Mouse (Mus musculus) limb, embryonic 14.5 days (tissue): ENCODE measurements around the gene Dnase2b. TPM values are rescaled to one million over a fixed set of nuclear protein-coding genes. Genes with fewer than 3 reads are reported as not detected.

Experiments
- ATAC-seq: fragments of 200-750 bp; cut with Nextera tagmentation; 2 replicates; pipeline ENCODE4 v1.8.0; 2017; ENCODE audit warnings: low read depth, moderate number of reproducible peaks, moderate TSS enrichment; ENCODE audit not compliant: low FRiP score
- DNase-seq: peaks from one replicate; pipeline ENCODE4 v3.0.0-alpha.2; 2015; ENCODE audit warnings: low spot score
- H3K27ac ChIP-seq: fragments of 300-500 bp; sonication (generic); replicated peaks from 2 replicates; pipeline ENCODE4 v1.5.1; 2014; ENCODE audit warnings: low read depth, mild to moderate bottlenecking, low read length, moderate library complexity, mixed read lengths
- H3K27me3 ChIP-seq: fragments of 300-500 bp; sonication (generic); 2 replicates; pipeline ENCODE4 v1.6.1; 2014; ENCODE audit warnings: low read length, mixed read lengths; ENCODE audit not compliant: control insufficient read depth, insufficient read depth
- H3K36me3 ChIP-seq: fragments of 300-500 bp; sonication (generic); 2 replicates; pipeline ENCODE4 v1.6.1; 2014; ENCODE audit warnings: mild to moderate bottlenecking, low read length, moderate library complexity, mixed read lengths; ENCODE audit not compliant: control insufficient read depth, insufficient read depth
- H3K4me1 ChIP-seq: fragments of 300-500 bp; sonication (generic); 2 replicates; pipeline ENCODE4 v1.6.1; 2014; ENCODE audit warnings: antibody characterized with exemption, low read length, mixed read lengths; ENCODE audit not compliant: control insufficient read depth, insufficient read depth
- H3K4me2 ChIP-seq: fragments of 300-500 bp; sonication (generic); replicated peaks from 2 replicates; pipeline ENCODE4 v1.6.1; 2014; ENCODE audit warnings: low read depth, mild to moderate bottlenecking, low read length, moderate library complexity; ENCODE audit not compliant: severe bottlenecking
- H3K4me3 ChIP-seq: fragments of 300-500 bp; sonication (generic); replicated peaks from 2 replicates; pipeline ENCODE4 v1.5.1; 2014; ENCODE audit warnings: low read length
- H3K9ac ChIP-seq: fragments of 300-500 bp; sonication (generic); 2 replicates; pipeline ENCODE4 v1.6.1; 2014; ENCODE audit warnings: mild to moderate bottlenecking, low read depth, low read length, moderate library complexity; ENCODE audit not compliant: severe bottlenecking
- H3K9me3 ChIP-seq: fragments of 300-500 bp; sonication (generic); 2 replicates; pipeline ENCODE4 v1.6.1; 2016; ENCODE audit warnings: low read length; ENCODE audit not compliant: control insufficient read depth
- POLR2A ChIP-seq: fragments of 200-500 bp; IDR thresholded peaks from 2 replicates; pipeline ENCODE4 v1.8.0; 2012; ENCODE audit warnings: inconsistent platforms, mild to moderate bottlenecking, moderate library complexity, borderline replicate concordance; ENCODE audit not compliant: insufficient read depth, insufficient read length; ENCODE audit errors: extremely low read depth
- WGBS: fragments of 180-500 bp; shearing (Covaris S2); extraction: QIAGEN DNeasy Blood & Tissue Kit; methylation state at CpG from one replicate; pipeline ENCODE4 v1.1.7; 2014; 5-methylcytosine and 5-hydroxymethylcytosine counted together
- polyA plus RNA-seq, 2 experiments: library from polyadenylated mRNA; depleted of rRNA in 1 of 2; stranded (reverse) in 1 of 2; unstranded in 1 of 2; fragments of >200 nt; fragmentation: Nextera tagmentation in 1 of 2; extraction: Ambion mirVana in 1 of 2; gene quantifications; 2 replicates each; pipeline versions ENCODE4 v1.2.1 to v1.2.3; 2012 to 2014

The Dnase2b gene
- polyA plus RNA-seq, 2 experiments = 0.05 TPM; not detected in 1

DNA sequence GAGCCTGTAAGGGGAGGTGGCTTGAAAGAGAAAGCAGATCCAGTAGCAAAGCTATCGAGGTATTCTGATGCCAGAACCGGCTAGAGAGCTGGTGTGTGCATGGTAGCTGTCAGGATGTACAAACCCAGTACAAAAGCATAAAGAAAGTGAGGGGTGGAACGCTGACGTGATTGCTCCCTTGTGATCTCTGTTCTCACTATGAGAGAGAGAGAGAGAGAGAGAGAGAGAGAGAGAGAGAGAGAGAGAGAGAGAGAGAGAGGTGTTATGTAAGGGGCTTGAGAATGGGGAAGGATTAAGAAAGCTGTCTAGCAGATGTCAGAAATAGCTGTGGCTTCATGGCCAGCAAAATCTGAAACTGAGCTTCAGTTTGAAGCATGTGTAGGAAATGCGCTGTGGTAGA lies 31.5 kb downstream of the Dnase2b start:
- no peaks in the 10 kb centered on the region for H3K27me3 ChIP-seq
- H3K4me1 ChIP-seq = no peaks in the 10 kb centered on the region
- H3K36me3 ChIP-seq = no peaks in the 10 kb centered on the region
- H3K9ac ChIP-seq = no peak overlapping the region
- DNase-seq = no peak
- no peak overlapping the region for H3K27ac ChIP-seq
- no peak for TF ChIP-seq POLR2A
- no peaks in the 10 kb centered on the region for H3K9me3 ChIP-seq
- no peak overlapping the region for H3K4me3 ChIP-seq
- ATAC-seq = no peak
- H3K4me2 ChIP-seq = no peak overlapping the region
- 52% methylated on average over 5 of the region's 5 CpGs for WGBS

DNA sequence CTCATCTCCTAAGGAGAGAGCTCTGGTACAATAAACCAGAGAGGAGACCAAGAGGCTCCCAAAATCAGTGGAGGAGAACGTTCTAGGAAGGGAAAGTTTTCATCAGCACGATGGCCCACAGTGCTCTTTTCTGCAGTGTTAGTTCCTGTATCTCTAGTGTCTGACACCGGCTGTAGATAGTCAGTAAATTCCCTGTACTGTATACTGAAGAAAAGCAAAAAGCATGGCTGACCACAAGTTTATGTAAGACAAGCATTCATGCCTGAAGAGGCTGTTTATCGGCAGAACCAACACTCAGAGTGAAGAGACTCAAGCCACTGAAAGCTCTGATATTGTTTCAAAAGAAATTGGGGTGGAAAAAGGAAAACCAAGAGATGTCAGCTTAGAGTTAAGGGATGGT lies 31.9 kb downstream of the Dnase2b start:
- no peak for TF ChIP-seq POLR2A
- H3K36me3 ChIP-seq = no peaks in the 10 kb centered on the region
- ATAC-seq = no peak
- H3K9me3 ChIP-seq = no peaks in the 10 kb centered on the region
- H3K4me3 ChIP-seq = no peak overlapping the region
- H3K27ac ChIP-seq = no peak overlapping the region
- no peak overlapping the region for H3K9ac ChIP-seq
- no peaks in the 10 kb centered on the region for H3K27me3 ChIP-seq
- DNase-seq = no peak
- no peak overlapping the region for H3K4me2 ChIP-seq
- 76% methylated on average over 4 of the region's 4 CpGs for WGBS
- H3K4me1 ChIP-seq = no peaks in the 10 kb centered on the region

DNA sequence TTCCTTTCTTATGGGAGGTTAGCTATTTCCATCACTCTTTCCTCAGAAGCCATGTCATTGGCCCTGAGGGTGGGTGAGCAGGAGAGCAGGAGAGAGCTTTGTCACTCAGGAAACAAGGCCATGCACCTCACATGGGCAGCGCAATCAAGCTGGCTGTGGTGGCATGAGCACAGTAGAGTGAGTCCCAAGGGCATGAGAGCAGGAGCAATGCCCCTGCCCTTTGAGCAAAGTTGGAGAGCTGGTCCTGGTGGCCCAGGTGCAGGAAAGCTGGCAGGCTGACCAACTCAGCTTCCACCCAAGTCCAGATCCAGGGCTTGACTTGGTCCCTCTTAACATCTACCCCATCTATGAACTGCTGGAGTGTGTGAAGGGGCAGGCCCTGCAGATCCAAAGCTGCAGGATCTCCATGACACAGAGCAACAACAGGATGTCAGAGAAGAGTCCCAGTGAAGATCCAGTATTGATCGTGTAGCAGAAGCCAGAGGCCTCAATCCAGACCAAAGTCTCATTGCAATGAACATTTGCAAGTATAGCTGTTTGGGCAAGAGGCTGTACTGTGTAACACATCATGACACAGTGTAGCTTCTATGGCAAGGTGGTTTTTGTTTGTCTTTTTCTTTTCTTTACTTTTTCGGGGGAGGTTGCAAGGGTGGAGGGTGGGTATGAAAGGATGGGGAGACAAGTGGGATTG lies 35.2 kb downstream of the Dnase2b start:
- no peak overlapping the region for H3K4me3 ChIP-seq
- TF ChIP-seq POLR2A = no peak
- H3K36me3 ChIP-seq = no peaks in the 10 kb centered on the region
- DNase-seq (no peak), ATAC-seq (no peak)
- H3K27ac ChIP-seq = no peak overlapping the region
- no peak overlapping the region for H3K9ac ChIP-seq
- H3K9me3 ChIP-seq = no peaks in the 10 kb centered on the region
- H3K4me2 ChIP-seq = no peak overlapping the region
- H3K4me1 ChIP-seq = no peaks in the 10 kb centered on the region
- no peaks in the 10 kb centered on the region for H3K27me3 ChIP-seq
- 86% methylated on average over 3 of the region's 3 CpGs for WGBS

GRCm38 (mm10) chr3:146577591-146577990 lies 37.8 kb downstream of the Dnase2b start:
- no peaks in the 10 kb centered on the region for H3K27me3 ChIP-seq
- 65% methylated on average over 2 of the region's 2 CpGs for WGBS
- no peak for TF ChIP-seq POLR2A

DNA sequence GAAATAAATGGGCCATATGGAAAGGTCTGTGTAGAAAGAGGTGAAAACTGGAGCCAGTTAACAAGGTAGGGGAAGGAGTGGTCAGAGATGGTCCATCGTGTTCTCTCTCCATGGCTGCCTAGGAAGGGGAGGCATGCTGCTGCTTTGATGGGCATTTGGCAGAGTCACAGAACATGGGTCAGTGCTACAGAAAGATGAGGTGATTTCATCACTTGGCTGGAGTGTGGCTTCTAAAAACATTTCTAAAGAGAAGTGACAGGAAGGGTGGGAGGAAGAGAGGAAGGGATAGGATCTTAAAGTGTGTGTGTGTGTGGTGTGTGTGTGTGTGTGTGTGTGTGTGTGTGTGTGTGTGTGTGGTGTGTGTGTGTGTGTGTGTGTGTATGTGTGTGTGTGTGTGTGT lies 44.1 kb downstream of the Dnase2b start:
- WGBS = 87% methylated on average over 1 of the region's 1 CpGs
- no peak for ATAC-seq
- no peak for TF ChIP-seq POLR2A

More at GRCm38 (mm10) chr3:146577591-146577990, 37.8 kb downstream of the Dnase2b start:
- Histone ChIP-seq H3K9me3 (no peaks in the 10 kb centered on the region), H3K4me1 (no peaks in the 10 kb centered on the region), H3K4me3 (no peak overlapping the region), H3K9ac (no peak overlapping the region), H3K27ac (no peak overlapping the region), H3K4me2 (no peak overlapping the region), H3K36me3 (no peaks in the 10 kb centered on the region)
- DNase-seq (no peak), ATAC-seq (no peak)

More for the DNA sequence above, 44.1 kb downstream of the Dnase2b start:
- Histone ChIP-seq H3K27me3 (no peaks in the 10 kb centered on the region), H3K9me3 (no peaks in the 10 kb centered on the region), H3K4me1 (no peaks in the 10 kb centered on the region), H3K4me3 (no peak overlapping the region), H3K4me2 (no peak overlapping the region), H3K36me3 (no peaks in the 10 kb centered on the region), H3K9ac (no peak overlapping the region), H3K27ac (no peak overlapping the region)
- no peak for DNase-seq
